Mouse (Mus musculus): ENCODE measurements around the gene Pcbp4.

Pcbp4 gene

DNA sequence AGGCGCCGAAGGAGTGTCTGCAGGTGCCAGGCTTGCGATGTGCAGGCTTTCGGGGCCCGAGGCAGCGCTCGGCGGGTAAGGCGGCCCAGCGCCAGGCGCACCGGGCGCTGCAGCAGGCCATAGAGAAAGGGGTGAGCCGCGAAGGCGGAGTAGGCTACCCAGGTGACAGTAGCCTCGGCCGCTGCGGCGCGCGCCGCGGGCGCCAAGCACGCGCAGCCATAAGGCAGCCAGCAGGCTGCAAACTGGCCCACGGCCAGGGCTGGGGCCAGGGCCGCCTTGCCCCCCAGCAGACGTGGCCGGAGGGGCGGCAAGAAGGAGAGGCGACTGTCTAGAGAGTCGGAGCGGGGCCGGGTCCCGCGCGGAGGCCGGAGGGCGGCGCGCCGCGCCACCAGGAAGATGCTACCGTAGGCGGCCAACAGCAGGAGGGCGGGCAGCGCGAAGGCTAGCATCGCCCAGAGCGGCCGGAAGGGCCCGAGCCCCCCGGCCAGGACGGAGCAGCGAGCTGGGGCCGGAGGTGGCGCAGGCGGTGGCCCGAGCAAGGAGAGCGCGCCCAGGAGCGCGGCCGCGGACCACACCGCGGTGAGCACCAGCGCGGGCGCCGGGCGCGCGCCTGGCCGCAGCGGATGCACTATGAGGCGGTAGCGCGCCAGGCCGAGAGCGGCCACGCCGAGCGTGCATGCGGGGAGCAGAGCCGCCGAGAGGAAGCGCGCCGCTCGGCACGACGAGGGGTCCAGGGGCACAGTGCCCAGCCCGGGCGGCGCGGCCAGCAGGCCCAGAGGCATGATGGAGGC, 11.9 kb downstream of the Pcbp4 start:
- peak; percentile 45 to 58 for DNase-seq

DNA sequence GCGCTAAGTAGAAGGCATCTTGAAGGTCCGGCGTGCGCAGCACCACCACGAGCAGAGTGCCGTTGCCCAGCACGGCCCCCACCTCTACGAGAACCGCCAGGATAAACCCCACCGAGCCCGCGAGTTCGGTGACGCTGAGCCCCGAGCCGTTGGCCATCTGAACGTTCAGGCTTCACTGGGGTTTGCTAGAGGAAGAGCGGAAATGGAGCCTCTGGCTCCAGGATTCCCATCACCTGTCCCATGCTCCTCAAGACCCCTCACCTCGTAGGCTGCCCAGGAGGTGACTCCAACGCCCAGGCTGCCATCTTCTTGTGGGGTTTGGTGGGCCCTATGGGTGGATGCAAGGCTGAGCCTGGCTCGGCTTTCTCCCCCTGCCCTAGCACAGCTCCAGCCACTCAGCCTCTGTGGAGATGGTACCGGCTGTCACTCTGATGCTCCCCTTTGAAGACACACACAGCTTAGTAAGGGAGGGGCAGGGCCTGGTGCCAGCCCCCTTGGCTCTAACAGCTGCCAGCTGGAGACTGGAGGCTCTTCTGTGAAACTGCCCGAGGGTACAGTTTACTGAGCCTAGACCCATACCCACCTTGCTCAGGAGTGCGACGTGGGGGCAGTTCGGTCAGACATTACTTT, 12.6 kb downstream of the Pcbp4 start, which contains the start of gene Gpr62:
Gene Gpr62 (minus strand): TSS at position 368 of the 630 bp plus-strand sequence.
- DNase-seq, result no peak

DNA sequence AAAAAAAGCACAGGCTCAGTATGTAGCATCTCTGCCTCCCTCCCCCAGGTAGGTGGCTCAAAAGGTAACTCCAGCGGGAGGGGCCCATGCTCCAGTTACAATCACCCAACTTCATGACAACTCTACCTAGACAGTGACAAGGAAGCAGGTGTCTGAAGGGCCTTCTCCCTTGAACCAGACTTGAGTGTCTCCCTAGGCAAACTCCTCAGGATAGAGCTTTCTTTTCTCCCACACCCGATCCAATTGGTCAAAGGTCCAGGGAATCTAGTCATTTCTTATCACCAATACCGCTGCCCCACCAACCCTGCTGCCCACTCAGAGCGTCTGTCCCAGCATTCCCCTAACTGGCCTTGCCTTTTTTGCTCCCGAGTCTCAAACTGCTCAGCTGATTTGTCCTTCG, 13.6 kb downstream of the Pcbp4 start:
- no peak for DNase-seq

DNA sequence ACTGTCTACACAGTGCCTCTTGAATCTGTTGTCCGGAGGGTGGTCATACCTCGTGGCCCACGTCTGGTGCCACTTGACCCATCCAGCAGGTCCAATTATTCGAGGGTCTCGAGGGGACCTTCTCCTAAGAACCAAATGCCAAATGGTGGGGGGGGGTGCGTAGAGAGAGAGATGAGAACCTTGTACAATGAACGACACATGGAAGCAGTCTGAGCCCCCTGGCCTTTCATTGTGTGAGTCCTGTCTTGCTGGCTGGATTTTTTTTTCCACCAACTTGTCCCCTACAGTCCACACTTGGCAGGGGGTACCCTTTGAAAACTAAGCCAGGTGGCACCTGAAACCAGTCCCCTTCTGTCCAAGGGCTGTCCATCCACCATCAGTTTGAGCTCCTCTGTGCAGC, 14.7 kb downstream of the Pcbp4 start:
- no peak for DNase-seq

DNA sequence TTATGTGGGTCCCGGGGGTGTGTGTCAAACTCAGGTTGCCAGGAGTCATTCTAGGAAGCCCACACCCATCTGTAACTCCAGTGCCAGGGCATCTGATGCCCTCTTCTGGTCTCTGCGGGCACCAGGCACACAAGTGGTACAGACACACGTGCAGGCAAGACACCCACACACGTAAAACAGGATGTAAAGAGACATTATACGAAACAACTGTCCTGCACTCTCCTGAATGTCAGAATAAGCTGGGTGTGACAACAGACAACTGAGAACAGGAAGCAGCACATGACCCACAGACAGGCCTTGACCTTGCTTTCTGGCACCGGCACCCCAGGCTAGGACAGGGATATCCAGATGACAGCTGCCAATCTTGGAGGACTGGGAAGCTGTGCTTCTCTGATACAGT, 16.2 kb downstream of the Pcbp4 start:
- no peak for DNase-seq

DNA sequence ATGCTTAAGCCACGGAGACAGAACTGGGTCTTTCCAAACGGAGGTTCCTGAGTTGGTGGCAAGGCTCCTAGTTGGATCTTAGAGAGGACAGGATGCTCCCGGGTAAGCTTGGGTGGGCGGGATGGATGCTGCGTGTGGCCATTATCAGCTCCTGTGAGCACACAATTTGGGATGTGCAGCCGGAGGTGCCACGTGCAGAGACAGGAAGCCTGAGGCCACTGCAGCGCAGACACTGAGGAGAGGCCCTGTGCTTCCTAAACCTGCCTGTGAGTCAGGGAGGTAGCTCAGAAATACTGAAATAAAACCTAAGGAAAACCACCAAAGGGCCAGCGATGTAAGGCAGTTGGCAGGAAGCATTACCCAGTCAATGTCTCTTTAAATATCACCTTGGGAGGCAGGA, 16.7 kb downstream of the Pcbp4 start:
- no peak for DNase-seq

DNA sequence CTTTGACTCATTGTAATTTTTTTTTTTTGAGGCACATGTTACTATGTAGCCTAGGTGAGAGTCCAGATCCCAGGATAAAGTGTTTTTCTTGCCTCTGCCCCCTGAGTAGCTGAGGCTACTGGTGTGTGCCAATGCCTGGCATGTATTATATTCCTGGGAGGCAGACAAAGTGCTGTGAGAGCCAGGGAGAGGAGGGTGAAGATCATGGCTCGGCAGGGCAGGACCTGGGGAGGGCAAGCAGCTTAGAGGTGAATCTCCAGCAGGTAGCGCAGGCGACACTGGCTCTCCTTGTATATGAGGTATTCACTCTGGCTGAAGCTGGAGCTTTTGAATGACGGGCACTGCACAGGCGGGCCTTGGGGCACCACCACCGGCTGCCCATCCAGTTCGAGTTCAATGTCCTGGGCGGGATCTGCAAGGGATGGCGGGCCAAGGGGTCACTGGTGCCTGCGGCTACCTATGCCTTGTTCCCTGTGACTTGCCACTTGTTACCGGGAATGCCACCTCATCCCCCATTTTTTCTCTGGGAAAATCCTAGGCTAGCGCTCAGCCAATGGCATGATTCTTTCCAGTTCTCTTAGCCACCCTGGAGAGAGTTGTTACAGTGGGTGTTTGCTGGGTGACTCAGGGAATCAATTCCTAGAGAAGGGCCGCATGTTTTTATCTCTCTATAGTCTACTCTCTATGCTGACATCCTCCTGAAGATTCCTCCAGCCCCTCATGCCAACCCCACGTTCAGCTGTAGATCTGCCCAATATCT, 18.1 kb downstream of the Pcbp4 start:
- DNase-seq, result no peak

DNA sequence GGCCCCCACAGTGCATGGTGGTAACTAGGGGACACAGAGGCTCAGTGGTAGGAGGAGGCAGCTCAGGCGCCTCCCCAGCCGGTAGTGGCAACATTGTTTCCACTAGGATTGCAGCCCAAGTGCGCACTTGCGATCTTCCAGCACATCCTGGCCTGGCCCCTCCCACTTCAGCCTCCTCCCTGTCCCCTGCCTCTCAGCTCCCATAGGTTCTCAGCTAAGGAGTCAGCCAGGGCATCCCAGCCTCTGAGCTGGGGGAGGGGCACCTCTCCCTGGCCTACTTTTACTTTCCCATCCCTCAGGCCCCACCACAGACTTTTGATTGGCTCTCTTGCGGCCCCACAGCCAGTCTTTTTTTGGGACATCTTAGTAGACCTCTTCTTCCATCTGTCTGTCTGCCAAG, 18.8 kb downstream of the Pcbp4 start:
- DNase-seq, result no peak

DNA sequence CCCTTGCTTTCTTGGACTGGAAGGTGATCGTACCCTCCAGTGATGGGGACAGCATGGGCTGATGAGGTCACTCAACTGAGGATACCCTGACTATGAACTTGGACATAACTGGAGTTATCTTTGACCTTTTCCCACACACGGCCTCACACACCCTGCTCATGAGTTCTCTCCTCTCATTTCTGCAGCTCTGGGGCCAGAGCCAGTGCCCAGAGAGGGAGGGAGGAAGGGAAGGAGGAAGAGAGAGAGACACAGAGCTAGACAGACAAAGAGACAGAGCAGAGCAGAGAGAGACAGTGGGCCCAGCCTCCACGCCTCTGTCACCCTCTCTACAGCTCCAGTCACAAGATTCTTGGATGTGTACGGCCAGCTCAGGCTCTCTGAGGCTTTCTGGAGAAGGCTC, 19.2 kb downstream of the Pcbp4 start:
- DNase-seq, result no peak

DNA sequence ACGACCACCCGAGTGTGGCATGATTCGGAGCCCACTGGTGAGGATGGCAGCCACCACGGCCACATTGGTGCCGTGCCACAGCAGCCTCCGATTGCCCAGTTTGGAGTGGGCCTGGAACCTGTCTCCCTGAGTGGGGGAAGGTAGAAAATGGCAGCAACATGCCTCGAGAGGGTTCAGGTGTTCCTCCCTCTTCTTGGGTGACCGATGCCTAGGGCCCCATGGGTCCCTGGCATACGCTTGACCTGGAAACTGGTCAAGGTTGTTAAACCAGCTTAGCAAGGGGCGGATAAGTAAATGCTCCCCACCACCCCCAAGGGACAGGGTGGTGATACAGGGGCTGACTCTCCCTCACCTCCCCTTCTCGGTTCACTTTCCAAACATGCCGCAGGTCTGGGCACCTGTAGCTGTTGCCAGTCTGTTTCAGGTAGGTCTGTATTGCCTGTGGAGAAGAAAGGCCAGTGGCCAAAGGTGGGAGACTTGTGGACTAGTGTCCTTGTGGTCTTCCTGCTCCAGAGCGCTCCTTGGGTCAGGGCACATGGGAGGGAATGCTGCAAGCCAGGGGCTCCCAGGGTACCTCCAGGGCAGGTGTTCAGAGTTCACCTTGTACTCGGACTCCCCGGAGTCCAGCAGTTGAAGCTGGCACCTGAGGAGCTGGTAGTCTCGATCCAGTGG, 20.1 kb downstream of the Pcbp4 start:
- no peak for DNase-seq

DNA sequence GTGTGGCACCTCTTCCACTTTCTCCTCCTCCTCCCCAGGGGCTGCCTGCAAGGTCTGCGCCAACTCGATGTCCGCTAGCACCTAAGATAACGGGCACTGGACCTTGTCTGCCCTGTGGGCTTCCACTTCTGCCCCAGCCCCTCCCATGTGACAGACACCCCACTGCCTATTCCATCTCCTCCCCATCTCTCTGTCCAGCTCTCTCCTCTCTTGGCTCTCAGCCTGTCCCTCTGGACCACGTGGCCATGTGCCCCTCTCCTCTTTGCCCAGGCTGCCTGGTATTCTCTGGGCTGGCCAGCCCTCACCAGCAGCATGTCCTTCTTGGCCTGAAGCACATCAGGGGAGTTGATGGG, 20.6 kb downstream of the Pcbp4 start:
- no peak for DNase-seq

DNA sequence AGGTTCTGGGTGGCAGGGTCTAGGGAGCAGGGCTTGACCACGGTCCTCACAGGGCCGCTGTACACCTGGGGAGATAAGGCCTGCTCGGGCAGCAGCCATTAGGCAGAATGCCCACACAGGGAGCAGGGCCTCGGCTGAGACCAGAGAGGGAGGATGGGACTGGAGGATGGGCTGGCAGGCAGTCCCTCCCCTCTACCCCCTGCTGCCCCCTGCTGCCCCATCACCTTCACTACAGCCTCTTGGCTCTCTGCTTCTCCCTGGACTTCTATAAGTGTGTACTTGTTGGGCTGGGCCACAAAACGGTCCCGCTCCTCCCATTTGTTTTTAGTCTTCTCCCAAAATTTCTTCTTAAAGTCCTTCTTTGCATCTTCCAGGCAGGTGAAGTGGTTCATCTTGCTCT, 21.4 kb downstream of the Pcbp4 start:
- peak; percentile 75 to 79 for DNase-seq

DNA sequence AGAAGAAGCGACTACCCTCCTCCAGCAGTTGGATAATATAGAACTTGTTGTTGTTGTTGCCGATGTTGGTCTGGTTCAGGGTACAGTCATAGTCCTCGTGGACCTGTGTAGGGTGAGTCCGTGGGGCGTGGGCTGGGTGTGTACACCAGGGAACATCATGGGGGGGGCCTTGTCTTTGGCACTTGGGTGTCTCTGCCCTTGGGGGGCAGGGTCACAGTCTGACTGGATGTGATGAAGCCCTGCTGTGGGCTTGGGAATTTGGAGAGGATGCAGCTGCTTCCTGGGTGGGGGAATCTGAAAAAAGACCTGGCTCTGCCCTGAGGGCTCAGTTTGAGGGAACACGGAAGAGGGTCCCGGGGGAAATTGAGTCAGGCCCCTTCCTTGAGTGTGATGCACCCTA, 22.0 kb downstream of the Pcbp4 start:
- DNase-seq, result no peak

DNA sequence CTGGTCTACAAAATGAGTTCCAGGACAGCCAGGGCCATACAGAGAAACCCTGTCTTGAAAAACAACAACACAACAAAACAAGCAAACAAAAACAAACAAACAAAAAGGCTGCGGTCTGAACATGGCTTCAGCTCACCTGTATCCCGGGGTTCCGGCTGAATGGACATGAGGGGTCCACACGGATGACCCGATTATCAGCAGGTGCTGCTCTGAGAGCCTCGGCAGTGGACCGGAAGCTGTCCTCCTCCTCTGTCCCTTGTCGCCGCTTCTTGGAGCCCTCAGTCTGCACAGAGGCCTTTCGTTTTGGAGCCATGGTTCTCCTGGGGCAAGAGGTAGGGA, 22.5 kb downstream of the Pcbp4 start, which contains the start of gene Rrp9:
Gene Rrp9 (plus strand): TSS at position 301 of the 339 bp plus-strand sequence.
- no peak for DNase-seq

DNA sequence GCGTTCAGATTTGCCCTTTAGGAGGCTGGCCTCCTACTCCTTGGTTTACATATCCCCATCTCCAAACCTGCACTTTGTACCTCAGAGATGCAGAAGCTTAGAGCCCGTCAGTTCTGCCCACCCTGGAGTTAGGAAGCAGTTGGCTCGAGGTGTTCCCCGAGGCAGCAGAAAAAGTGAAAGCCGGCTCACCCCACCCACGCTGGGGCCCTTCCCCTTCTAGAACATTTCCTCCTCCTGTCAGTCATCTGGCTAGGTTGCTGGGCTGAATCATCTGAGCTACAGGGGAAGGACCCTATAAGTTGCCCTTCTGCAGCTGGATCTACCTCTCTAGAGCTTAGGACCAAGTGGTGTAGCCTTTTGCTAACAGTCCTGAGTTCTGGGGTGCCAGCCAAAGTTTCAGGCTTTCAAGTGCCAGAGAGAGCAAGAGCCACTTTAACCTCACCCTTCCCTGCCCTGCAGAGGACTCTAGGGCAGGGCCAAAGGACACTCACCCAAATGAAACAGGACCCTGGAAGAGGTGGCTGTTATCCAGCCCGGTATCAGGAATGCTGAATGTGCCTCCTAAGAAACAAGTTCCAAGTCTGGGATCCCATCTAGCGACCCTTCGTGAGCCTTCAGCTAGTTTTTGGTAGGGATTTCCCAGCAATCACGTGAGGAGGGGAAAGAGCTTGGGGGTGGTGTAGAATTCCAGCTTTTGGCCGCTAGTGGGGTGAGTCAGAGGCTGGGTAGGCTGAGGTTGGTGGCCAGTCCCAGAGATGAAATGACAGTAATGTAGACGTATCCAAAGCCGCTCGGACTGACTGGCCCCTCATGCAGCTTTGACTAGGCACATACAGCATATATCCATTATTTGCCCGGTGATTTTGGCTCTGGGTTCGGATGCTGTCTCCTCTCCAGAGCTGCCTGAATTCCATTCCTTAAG, 23.2 kb downstream of the Pcbp4 start:
- DNase-seq, result peak; percentile 75 to 77

DNA sequence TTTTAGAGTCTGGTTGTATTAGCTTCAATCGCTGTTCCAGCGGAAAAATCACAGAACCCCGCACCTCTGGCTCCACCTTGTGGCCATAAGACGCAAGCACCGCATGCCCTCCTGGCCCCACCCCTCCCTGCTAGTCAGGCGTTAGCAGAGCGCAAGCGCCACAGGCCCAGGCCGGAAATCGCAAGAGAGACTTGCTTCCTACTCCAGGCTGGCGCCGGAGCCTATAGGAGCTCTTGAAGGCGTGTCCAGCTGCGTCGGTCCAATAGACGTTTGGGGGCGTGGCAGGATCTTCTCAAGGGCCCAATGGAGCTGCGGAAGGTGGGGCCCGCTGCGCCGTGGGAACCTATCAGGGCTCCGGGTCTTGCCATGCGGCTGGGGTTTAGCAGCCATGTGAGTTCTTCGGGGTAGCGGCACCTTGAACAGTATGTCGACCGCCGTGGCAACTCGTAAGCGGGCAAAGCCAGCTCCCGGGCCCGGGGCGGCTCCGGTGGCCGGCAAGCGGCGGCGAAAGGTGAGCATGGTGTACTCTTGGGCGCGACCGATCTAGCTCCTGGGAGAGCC, 23.9 kb downstream of the Pcbp4 start, which contains the start of gene Parp3:
Gene Parp3 (minus strand): TSS at position 26 of the 561 bp plus-strand sequence.
- peak; percentile 95 to 98 for DNase-seq

DNA sequence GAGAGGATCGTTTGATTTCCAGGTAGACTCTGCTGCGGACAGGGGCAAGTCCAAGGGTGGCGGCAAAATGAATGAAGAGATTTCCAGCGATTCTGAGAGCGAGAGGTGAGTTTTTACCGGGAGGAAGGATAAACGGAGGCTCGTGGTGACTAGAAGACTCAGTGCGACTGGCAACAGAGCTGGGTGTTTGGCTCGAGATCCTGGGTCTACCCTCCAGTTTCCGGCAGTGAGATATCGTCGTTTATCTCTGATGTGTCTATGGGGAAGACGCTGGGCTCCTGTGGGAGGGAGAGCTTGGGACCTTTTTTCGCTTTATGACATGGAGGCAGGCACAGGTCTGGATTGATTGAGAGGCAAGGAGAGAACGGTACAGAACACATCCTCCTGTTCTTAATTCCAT, 24.6 kb downstream of the Pcbp4 start:
- DNase-seq, result no peak

DNA sequence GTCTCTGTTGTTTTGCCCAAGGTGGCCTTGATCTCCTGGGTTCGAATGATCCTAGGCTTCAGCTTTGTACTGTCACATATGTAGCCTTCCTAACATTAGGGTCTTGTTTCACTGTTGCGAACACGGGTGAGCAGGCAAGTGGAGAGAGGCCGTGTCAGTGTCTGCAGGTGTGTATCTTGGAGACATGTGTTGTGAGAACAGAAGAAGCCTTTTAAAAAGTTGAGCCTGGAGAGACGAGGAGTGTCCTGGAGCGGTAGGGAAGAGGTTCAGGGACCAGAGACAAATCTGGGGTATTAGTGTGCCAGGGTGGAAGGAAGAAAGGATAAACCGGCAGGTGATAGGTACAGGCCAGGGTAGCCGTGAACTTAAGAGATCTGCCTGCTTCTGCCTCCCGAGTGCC, 25.0 kb downstream of the Pcbp4 start:
- no peak for DNase-seq

DNA sequence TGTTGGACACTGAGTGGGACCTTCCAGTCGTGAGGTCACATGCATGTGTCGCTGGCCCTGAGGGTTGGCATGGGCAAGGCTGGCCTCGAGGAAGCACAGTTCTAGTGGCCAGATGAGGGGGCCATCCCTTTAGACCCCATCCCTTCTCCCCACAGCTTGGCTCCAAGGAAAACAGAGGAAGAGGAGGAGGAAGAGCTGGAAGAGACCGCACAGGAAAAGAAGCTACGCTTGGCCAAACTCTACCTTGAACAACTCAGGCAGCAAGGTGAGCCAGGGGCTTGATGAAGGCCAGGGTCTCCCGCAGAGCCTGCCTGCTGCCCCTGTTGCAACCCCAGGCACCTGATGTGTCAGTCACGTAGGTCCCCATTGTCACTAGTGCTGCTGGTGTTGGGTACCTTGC, 27.4 kb downstream of the Pcbp4 start:
- DNase-seq, result no peak

DNA sequence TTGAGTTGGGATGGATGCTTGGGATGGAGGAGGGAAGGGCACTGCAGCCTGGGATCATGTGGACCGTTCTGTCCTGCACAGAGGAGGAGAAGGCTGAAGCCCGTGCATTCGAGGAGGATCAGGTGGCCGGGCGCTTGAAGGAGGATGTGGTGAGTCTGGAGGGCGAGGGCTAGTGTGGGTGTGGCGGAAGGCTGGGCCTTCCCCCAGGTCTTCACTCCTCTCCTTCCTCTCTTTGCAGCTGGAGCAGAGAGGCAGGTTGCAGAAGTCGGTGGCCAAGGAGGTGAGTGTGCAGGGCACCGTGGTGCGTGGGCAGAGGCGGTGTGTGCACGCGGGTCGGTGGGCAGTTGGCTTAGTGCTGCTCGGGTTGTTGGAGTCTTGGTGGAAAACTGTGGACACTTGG, 28.0 kb downstream of the Pcbp4 start:
- DNase-seq, result no peak

DNA sequence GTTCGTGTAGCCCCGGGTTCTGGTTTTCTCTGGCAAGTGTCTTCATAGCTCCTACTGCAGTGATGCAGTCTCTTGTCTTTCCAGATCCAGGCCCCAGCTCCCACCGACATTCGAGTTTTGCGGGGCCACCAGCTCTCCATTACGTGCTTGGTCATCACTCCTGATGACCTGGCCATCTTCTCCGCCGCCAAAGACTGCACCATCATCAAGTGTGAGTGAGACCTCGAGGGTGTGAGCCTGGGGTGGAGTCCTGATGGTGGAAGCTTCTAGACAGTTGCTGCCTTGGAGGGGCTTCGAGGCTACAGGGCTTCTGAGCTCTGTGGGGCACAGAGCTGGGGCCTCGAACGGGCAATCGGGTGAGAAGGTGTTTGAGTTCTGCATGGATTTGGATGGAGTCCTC, 28.6 kb downstream of the Pcbp4 start:
- DNase-seq, result no peak

DNA sequence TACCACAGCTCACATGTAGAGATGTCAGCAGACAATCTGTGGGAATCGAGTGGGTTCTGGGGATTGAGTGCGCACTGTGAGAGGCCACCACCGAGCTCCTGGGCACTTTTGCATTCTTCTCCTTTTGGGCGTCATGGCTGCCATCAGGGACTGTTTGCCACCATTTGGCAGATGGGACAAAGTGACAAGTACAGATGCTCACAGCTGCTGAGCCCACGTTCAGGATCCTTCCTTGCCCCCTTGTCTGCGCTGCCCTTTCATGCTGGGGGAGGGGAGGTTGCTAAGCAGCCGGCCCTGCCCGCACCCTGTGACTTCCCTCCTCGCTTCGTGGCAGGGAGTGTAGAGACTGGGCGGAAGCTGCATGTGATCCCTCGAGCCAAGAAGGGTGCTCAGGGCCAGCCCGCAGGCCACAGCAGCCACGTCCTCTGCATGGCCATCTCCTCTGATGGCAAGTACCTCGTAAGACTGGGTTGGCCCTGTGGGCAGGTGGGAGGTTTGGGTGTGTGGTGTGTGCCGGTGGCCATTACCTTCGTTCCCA, 29.6 kb downstream of the Pcbp4 start:
- no peak for DNase-seq
